In genomic region chr13:83737826-83738527, GRCm38 (mm10) we compare ENCODE assay signal across 8 mouse cellular contexts.
DNase-seq lines count a peak whose midpoint lies in the region; ATAC-seq and TF ChIP-seq lines count a peak whose summit lies in the region.

No protein-coding gene starts in this region.

- H3K9ac ChIP-seq in kidney, postnatal 0 days (ENCODE audit: low read depth, low read length), result no peak overlapping the region
- peak overlapping the region; percentile 99 for H3K9ac ChIP-seq in forebrain, embryonic 13.5 days

- H3K27ac ChIP-seq in kidney, postnatal 0 days, result 0 out of 2 replicates have a peak overlapping the region, but pooled peaks have one; percentile 5
- peak overlapping the region; percentile 99 for H3K27ac ChIP-seq in forebrain, embryonic 13.5 days

- peak overlapping the region; percentile 16 for H3K4me3 ChIP-seq in kidney, postnatal 0 days (replicated peaks; ENCODE audit: low read depth, low read length)
- peak overlapping the region; percentile 72 for H3K4me3 ChIP-seq in forebrain, embryonic 13.5 days

- 2% methylated on average over 27 of the region's 27 CpGs for WGBS in kidney, postnatal 0 days
- under 1% methylated on average over 27 of the region's 27 CpGs for WGBS in forebrain, embryonic 13.5 days

- no peaks in the 10 kb centered on the region for H3K4me1 ChIP-seq in kidney, postnatal 0 days (replicated peaks; ENCODE audit: insufficient read depth, low read length)
- H3K4me1 ChIP-seq in forebrain, embryonic 13.5 days, result peaks cover 11% of the 10 kb centered on the region; the same call in 1 of the 2 replicates

- peaks cover 53% of the 10 kb centered on the region; the same call in 1 of the 2 replicates for H3K27me3 ChIP-seq in kidney, postnatal 0 days (ENCODE audit: insufficient read depth, low read length)
- H3K27me3 ChIP-seq in forebrain, embryonic 13.5 days, result no peaks in the 10 kb centered on the region

- TF ChIP-seq CTCF in kidney, postnatal 0 days (IDR thresholded peaks at IDR 0.05; ENCODE audit: low read depth), result no peak

- ATAC-seq in kidney, postnatal 0 days (replicated peaks; ENCODE audit: low FRiP score, low read depth), result peak; percentile 55; the same call in 1 of the 2 replicates
- ATAC-seq in forebrain, embryonic 13.5 days, result no peak
- ATAC-seq in megakaryocyte, adult 5-6 weeks (ENCODE audit: poor library complexity, severe bottlenecking), result peak; percentile 23; the same call in 1 of the 2 replicates

- H3K36me3 ChIP-seq in kidney, postnatal 0 days (ENCODE audit: insufficient read depth, low read length), result no peaks in the 10 kb centered on the region
- H3K36me3 ChIP-seq in forebrain, embryonic 13.5 days (ENCODE audit: poor library complexity, severe bottlenecking), result peaks cover 59% of the 10 kb centered on the region

- peak overlapping the region; percentile 48 for H3K4me2 ChIP-seq in kidney, postnatal 0 days (ENCODE audit: low read length)
- H3K4me2 ChIP-seq in forebrain, embryonic 13.5 days, result peak overlapping the region; percentile 85

- no peak for DNase-seq in kidney, postnatal 0 days (ENCODE audit: low spot score)
- no peak for DNase-seq in kidney, postnatal 25 days
- peak; percentile 34 for DNase-seq in brain, embryonic 18.5 days (ENCODE audit: low read depth, low spot score)
- DNase-seq in gastrocnemius, postnatal 4 days (ENCODE audit: low spot score in 2 of 2), result no peak
- DNase-seq in layer of hippocampus, adult 11-12 months (ENCODE audit: low spot score), result no peak
- no peak for DNase-seq in adrenal gland, postnatal 25 days

- no peaks in the 10 kb centered on the region for H3K9me3 ChIP-seq in kidney, postnatal 0 days (replicated peaks; ENCODE audit: low read length)
- H3K9me3 ChIP-seq in forebrain, embryonic 13.5 days (replicated peaks), result no peaks in the 10 kb centered on the region
